Mouse (Mus musculus): ENCODE data around the gene Glrb.

DNA sequence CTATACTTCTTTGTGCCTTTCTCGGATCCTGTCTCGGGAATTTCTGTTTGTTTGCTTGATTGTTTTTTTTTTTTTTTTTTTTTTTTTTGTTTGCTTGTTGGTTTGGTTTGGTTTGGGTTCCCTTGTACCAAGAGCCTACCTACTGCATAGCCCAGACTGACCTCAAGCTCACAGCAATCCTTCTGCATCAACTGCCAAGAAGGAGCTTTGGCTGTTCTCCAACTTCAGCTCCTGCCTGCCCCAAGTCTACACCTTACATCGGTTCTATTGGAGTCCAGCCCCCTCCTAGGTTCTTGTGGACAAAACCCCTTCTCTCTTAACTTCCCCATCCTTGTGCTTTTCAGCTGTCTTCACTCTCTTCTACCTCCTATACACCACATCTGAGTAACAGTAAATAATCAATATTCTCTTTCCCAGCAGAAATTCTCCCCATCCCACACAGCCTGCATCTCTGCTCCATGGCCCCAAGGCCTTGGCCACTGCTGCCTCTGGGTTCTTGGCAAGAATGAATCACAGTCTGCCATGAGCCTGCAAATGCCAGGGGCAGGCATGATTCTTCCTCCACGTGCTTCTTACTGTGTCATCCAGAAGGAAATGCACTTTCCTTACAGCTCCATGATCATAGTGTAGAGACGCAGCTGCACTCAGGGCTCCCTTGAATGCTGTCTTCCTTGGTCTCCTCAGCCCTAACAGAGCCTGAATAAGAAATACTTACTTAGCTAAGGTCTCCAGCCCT, 18.5 kb downstream of the Glrb start:
- no peak for TF ChIP-seq CTCF (IDR thresholded peaks at IDR 0.05; ENCODE audit: borderline replicate concordance, control insufficient read depth, extremely low read depth, insufficient read depth, low read length, poor library complexity)
- TF ChIP-seq POLR2A (IDR thresholded peaks at IDR 0.05; ENCODE audit: control insufficient read depth, extremely low read depth, insufficient read depth, low read length, poor library complexity), result no peak
